Mouse (Mus musculus) midbrain, embryonic 11.5 days (tissue): ENCODE measurements around the gene Cnksr2. TPM values are rescaled to one million over a fixed set of nuclear protein-coding genes. Genes with fewer than 3 reads are reported as not detected.

Experiments
- ATAC-seq: fragments of 200-750 bp; cut with Nextera tagmentation; 2 replicates; pipeline ENCODE4 v1.8.0; 2017; ENCODE audit warnings: moderate TSS enrichment, moderate library complexity; ENCODE audit not compliant: low FRiP score
- DNase-seq: peaks from one replicate; pipeline ENCODE4 v3.0.0; 2015; ENCODE audit warnings: low spot score; ENCODE audit errors: missing footprints
- H3K27ac ChIP-seq: fragments of 300-500 bp; sonication (generic); 2 replicates; pipeline ENCODE4 v1.5.1; 2014; ENCODE audit warnings: low read depth, low read length
- H3K27me3 ChIP-seq: fragments of 300-500 bp; sonication (generic); 2 replicates; pipeline ENCODE4 v1.6.1; 2014; ENCODE audit warnings: mild to moderate bottlenecking, low read length, moderate library complexity, mixed read lengths; ENCODE audit not compliant: control insufficient read depth, insufficient read depth
- H3K36me3 ChIP-seq: fragments of 300-500 bp; sonication (generic); 2 replicates; pipeline ENCODE4 v1.6.1; 2014; ENCODE audit warnings: mild to moderate bottlenecking, low read length, moderate library complexity, mixed read lengths; ENCODE audit not compliant: control insufficient read depth, insufficient read depth
- H3K4me1 ChIP-seq: fragments of 300-500 bp; sonication (generic); 2 replicates; pipeline ENCODE4 v1.6.1; 2014; ENCODE audit warnings: low read length; ENCODE audit not compliant: control insufficient read depth, insufficient read depth
- H3K4me2 ChIP-seq: fragments of 300-500 bp; sonication (generic); 2 replicates; pipeline ENCODE4 v1.6.1; 2014; ENCODE audit warnings: mild to moderate bottlenecking, moderate library complexity
- H3K4me3 ChIP-seq: fragments of 300-500 bp; sonication (generic); 2 replicates; pipeline ENCODE4 v1.5.1; 2014; ENCODE audit warnings: low read depth, low read length
- H3K9ac ChIP-seq: fragments of 300-500 bp; sonication (generic); 2 replicates; pipeline ENCODE4 v1.6.1; 2014; ENCODE audit warnings: low read length
- H3K9me3 ChIP-seq: fragments of 300-500 bp; sonication (generic); 2 replicates; pipeline ENCODE4 v1.6.1; 2016; ENCODE audit warnings: low read length; ENCODE audit not compliant: control insufficient read depth
- WGBS: fragments of 180-500 bp; shearing (Covaris S2); extraction: QIAGEN DNeasy Blood & Tissue Kit; methylation state at CpG from one replicate; pipeline ENCODE4 v1.1.7; 2014; 5-methylcytosine and 5-hydroxymethylcytosine counted together
- polyA plus RNA-seq: library from polyadenylated mRNA; unstranded; fragments of >200 nt; fragmentation: Nextera tagmentation; extraction: Ambion mirVana; gene quantifications from 2 replicates; pipeline ENCODE4 v1.2.1, GENCODE M21; 2014

The Cnksr2 gene
- polyA plus RNA-seq, result 3.9 and 5.0 TPM in 2 replicates

- DNase-seq (peak; percentile 91), ATAC-seq (peak; percentile 88)
- Histone ChIP-seq H3K36me3 (no peaks in the 10 kb centered on the region), H3K9ac (peak within 1 kb of the TSS; percentile 72), H3K4me2 (peak within 1 kb of the TSS; percentile 52), H3K27ac (peak within 1 kb of the TSS; percentile 40), H3K27me3 (peaks cover 3% of the 10 kb centered on the region; the same call in 1 of the 2 replicates), H3K4me1 (no peaks in the 10 kb centered on the region), H3K9me3 (no peaks in the 10 kb centered on the region), H3K4me3 (peak within 1 kb of the TSS; percentile 44)
- WGBS, result 22% methylated on average over 52 of the region's 99 CpGs
Observed at GRCm38 (mm10) chrX:158043057-158043843, at the start of gene Cnksr2. TSS of gene Cnksr2 (minus strand) at chrX:158043294.

GRCm38 (mm10) chrX:158043844-158044140 is 698 bp upstream of the Cnksr2 start:
- Histone ChIP-seq H3K9me3 (no peaks in the 10 kb centered on the region), H3K4me1 (no peaks in the 10 kb centered on the region), H3K4me2 (peak overlapping the region; percentile 52), H3K27ac (no peak overlapping the region), H3K27me3 (peaks cover 3% of the 10 kb centered on the region; the same call in 1 of the 2 replicates), H3K9ac (peak overlapping the region; percentile 72), H3K4me3 (peak overlapping the region; percentile 44), H3K36me3 (no peaks in the 10 kb centered on the region)
- ATAC-seq (no peak), DNase-seq (no peak)
- 19% methylated on average over 13 of the region's 13 CpGs for WGBS

DNA sequence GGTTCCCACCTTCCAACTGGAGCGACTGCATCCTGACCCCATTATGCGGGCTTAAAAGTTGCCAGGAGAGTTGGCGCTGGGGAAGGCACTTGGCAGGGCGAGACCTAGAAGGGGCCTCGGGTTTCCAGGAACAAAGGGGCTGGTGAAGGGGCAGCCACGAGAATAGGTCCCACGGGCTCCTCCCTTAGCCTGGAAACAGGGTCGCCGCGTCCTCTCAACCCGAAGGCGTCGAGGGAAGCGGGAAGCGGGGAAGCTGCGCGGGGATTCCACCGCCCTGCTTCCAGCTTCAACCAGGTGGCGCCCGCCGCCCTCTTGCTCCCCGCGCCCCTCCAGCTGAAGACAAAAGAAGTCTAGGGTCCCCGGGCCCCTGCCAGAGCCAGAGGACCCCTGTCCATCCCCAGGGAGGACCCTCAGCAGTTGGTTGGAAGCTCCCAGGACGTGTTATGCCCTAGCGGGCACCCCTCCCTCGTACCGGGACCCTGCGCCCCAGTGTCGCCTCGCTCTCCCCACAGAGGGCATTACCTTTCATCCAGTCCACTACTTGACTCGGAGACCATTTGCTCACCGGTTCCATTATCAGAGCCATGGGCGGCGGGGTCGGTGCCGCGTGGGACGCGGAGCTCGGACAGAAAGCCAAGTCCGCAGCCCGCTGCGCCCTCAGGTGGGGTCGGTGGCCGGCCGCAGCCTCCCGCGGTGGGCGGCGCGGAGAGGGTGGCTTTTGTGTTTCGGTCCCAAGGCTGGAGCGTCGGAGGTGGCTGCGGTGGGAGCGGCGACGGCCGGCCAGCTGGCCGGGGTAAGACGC is 638 bp downstream of the Cnksr2 start:
- DNase-seq, result peak; percentile 91

DNA sequence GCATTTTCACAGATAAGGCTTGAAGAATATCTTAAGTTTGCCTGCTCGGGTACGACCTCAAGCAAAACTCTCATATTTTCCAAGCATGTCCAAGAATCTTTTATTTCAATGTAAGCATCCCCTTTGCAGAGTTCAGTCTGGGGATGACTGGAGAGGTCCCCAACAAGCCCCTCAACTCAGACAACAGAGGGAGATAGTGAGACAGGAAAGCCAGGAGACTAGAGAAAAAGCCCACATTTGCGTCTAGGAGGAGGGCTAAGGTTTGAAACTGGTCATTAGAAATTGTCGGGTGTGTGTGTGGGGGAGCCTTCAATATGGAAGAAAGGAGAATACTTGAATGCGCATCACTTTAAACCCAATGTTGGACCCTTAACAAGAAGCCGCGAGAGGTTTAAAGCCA is 1.4 kb downstream of the Cnksr2 start:
- H3K9ac ChIP-seq, result peak overlapping the region; percentile 72
- H3K4me3 ChIP-seq, result peak overlapping the region; percentile 44
- H3K4me1 ChIP-seq, result no peaks in the 10 kb centered on the region
- DNase-seq, result peak; percentile 87
- no peaks in the 10 kb centered on the region for H3K9me3 ChIP-seq
- H3K36me3 ChIP-seq, result no peaks in the 10 kb centered on the region
- ATAC-seq, result no peak; the same call in 1 of the 2 replicates
- H3K27me3 ChIP-seq, result peaks cover 3% of the 10 kb centered on the region; the same call in 1 of the 2 replicates
- peak overlapping the region; percentile 52 for H3K4me2 ChIP-seq
- WGBS, result 35% methylated on average over 7 of the region's 7 CpGs
- H3K27ac ChIP-seq, result no peak overlapping the region

More for the DNA sequence above, 638 bp downstream of the Cnksr2 start:
- 20% methylated on average over 62 of the region's 62 CpGs for WGBS
- Histone ChIP-seq H3K4me1 (no peaks in the 10 kb centered on the region), H3K36me3 (no peaks in the 10 kb centered on the region), H3K27me3 (peaks cover 3% of the 10 kb centered on the region; the same call in 1 of the 2 replicates), H3K9me3 (no peaks in the 10 kb centered on the region), H3K27ac (peak overlapping the region; percentile 40), H3K9ac (peak overlapping the region; percentile 72), H3K4me3 (peak overlapping the region; percentile 44), H3K4me2 (peak overlapping the region; percentile 52)
- ATAC-seq, result peak; percentile 68

DNA sequence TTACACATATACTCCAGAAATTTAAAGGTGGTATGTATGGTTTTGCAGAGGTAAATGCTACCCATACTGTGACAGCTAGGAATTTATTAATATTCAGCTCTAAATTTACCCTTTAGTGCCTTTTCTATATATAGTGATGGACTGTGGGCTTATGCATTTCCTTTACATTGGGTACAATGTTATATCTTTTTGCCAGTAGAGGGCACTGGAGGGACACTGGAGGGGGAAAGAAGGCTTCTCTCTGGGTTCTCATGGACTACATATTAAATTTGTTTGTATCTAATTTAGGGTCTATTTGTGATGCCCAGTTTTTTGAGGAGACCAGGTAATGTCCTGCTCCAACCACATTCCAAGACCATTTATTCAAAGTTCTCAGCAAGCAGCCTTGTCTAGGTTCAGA is 91.4 kb downstream of the Cnksr2 start:
- DNase-seq (no peak), ATAC-seq (0 out of 2 replicates have a peak, but pooled peaks have one; percentile 30)
- H3K4me3 ChIP-seq, result no peak overlapping the region
- H3K4me2 ChIP-seq, result no peak overlapping the region
- no peaks in the 10 kb centered on the region for H3K27me3 ChIP-seq
- H3K36me3 ChIP-seq, result no peaks in the 10 kb centered on the region
- no peaks in the 10 kb centered on the region for H3K9me3 ChIP-seq
- H3K4me1 ChIP-seq, result no peaks in the 10 kb centered on the region
- no peak overlapping the region for H3K9ac ChIP-seq
- H3K27ac ChIP-seq, result no peak overlapping the region

DNA sequence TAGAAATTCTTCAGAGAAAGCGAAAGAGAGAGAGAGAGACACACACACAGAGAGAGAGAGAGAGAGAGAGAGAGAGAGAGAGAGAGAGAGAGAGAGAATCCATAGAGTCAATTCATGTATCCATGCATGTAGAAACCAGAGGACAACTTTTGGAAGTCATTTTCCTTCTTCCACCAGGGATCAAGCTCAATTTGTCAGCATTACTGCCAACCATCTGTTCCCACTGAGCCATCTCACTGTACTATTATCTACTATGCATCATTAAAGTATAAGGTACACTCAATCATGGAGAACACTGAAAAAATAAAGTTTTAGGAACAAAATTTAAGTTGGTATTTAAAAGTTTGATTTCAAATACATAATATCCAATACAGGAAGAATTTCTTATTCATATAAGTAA is 93.8 kb downstream of the Cnksr2 start:
- Histone ChIP-seq H3K4me1 (no peaks in the 10 kb centered on the region), H3K27ac (no peak overlapping the region), H3K27me3 (no peaks in the 10 kb centered on the region), H3K9me3 (no peaks in the 10 kb centered on the region), H3K4me3 (no peak overlapping the region), H3K36me3 (no peaks in the 10 kb centered on the region), H3K4me2 (no peak overlapping the region), H3K9ac (no peak overlapping the region)
- 68% methylated on average over 1 of the region's 1 CpGs for WGBS
- ATAC-seq (no peak), DNase-seq (no peak)

GRCm38 (mm10) chrX:157945121-157945520 is 98.0 kb downstream of the Cnksr2 start:
- no peak overlapping the region for H3K27ac ChIP-seq
- no peak overlapping the region for H3K9ac ChIP-seq
- WGBS, result 79% methylated on average over 5 of the region's 5 CpGs
- ATAC-seq (no peak), DNase-seq (no peak)
- H3K36me3 ChIP-seq, result no peaks in the 10 kb centered on the region
- H3K27me3 ChIP-seq, result no peaks in the 10 kb centered on the region
- no peak overlapping the region for H3K4me2 ChIP-seq
- no peak overlapping the region for H3K4me3 ChIP-seq
- H3K9me3 ChIP-seq, result no peaks in the 10 kb centered on the region
- no peaks in the 10 kb centered on the region for H3K4me1 ChIP-seq

- Histone ChIP-seq H3K36me3 (no peaks in the 10 kb centered on the region), H3K4me3 (no peak overlapping the region), H3K27ac (no peak overlapping the region), H3K4me1 (no peaks in the 10 kb centered on the region), H3K27me3 (no peaks in the 10 kb centered on the region; the same call in 1 of the 2 replicates), H3K4me2 (no peak overlapping the region), H3K9ac (no peak overlapping the region), H3K9me3 (no peaks in the 10 kb centered on the region)
- ATAC-seq (no peak), DNase-seq (no peak)
- WGBS, result 81% methylated on average over 1 of the region's 1 CpGs
Observed at GRCm38 (mm10) chrX:157936611-157937010, 106.5 kb downstream of the Cnksr2 start.

DNA sequence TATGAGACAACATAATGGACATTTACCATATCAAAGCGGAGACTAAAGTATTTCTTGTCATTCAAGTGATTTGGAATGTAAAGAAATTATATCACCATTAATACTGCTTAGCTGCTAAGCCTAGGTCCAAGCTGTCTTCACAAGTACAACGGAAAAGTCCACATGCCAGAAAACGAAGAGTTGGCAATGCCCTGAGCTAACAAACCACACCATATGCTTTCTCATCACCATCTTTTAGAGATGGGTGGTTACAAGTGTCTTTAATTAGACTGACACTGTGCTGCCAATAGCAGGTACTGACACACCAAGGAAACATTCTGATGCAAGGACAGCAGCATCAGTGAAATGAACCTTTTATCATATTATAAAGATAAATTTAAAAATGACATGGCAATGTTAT is 123.0 kb downstream of the Cnksr2 start:
- no peak overlapping the region for H3K4me3 ChIP-seq
- ATAC-seq, result no peak
- H3K36me3 ChIP-seq, result no peaks in the 10 kb centered on the region
- H3K4me2 ChIP-seq, result no peak overlapping the region
- WGBS, result 84% methylated on average over 3 of the region's 3 CpGs
- H3K9ac ChIP-seq, result no peak overlapping the region
- H3K27ac ChIP-seq, result no peak overlapping the region
- no peak for DNase-seq
- no peaks in the 10 kb centered on the region for H3K27me3 ChIP-seq
- H3K9me3 ChIP-seq, result no peaks in the 10 kb centered on the region
- H3K4me1 ChIP-seq, result no peaks in the 10 kb centered on the region
